Mouse (Mus musculus): ENCODE measurements around the gene Pah.

The Pah gene

GRCm38 (mm10) chr10:87521646-87522045 is at the start of gene Pah:
Pah (plus strand) TSS chr10:87521795.
- DNase-seq (ENCODE audit: low read depth), result no peak

GRCm38 (mm10) chr10:87473475-87474131 is 48.0 kb upstream of the Pah start:
- no peak for DNase-seq (ENCODE audit: low read depth)

- no peak for DNase-seq (ENCODE audit: low read depth)
These were observed 46.6 kb upstream of the Pah start for GRCm38 (mm10) chr10:87474971-87475370.

GRCm38 (mm10) chr10:87477895-87478294 is 43.7 kb upstream of the Pah start:
- DNase-seq (ENCODE audit: low read depth), result no peak

GRCm38 (mm10) chr10:87484831-87485720 is 36.5 kb upstream of the Pah start:
- no peak for DNase-seq (ENCODE audit: low read depth)

GRCm38 (mm10) chr10:87485721-87486620 is 35.6 kb upstream of the Pah start:
- DNase-seq (ENCODE audit: low read depth), result no peak

GRCm38 (mm10) chr10:87488429-87489145 is 33.0 kb upstream of the Pah start:
- DNase-seq (ENCODE audit: low read depth), result no peak

DNA sequence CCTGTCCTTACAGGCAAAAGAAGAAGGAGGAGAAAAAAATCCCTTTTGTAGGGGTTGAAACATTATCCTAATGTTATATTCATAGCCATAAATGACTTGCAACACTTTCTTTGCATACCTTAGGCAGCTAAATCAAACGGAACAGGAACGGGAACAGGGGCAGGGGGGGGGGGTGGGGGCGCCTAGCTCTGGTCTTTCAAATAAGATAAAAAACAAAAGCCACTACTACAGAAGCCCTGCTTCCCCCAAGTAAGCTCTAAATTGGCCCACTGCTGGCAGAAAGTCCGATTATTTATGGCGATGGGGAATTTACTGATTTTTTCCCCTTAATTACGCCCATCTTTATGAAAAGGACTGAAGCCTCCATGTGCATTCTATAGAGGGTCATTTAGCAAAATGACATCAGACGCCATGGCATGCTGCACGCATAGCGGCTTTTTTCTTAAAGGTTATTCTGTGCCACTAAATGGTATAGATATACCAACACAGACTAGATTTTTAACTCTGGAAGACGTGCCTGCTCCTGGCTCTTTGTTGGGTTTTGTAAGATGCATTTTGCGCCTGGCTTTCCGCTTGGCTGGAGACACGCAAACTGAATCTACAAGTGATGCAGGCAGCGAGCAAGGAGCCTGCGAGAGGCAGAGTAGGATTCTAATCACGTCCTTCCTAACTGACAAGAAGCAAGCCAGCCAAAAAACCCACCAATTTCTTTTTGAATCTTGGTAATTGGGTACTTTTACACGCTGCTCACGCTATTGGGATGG is 32.2 kb upstream of the Pah start:
- no peak for DNase-seq (ENCODE audit: low read depth)

DNA sequence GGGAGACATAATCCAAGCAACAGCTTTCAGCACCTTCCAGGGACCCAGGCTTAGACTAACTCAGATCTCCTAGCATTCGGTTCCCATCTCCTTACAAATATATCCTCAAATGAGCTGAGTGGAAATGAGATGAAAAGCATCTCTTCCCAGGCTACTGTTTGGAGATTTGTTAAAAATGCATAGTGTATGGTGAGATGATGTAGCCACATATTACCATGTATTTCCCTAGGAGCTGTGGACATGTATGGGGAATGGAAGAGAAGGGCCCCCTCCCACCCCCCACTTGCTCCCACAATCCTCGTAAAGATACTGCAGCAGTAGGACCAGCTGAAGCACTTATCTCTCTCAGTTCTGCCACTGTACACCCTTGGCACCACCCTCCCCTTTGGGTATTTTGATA is 31.3 kb upstream of the Pah start:
- DNase-seq (ENCODE audit: low read depth), result no peak

DNA sequence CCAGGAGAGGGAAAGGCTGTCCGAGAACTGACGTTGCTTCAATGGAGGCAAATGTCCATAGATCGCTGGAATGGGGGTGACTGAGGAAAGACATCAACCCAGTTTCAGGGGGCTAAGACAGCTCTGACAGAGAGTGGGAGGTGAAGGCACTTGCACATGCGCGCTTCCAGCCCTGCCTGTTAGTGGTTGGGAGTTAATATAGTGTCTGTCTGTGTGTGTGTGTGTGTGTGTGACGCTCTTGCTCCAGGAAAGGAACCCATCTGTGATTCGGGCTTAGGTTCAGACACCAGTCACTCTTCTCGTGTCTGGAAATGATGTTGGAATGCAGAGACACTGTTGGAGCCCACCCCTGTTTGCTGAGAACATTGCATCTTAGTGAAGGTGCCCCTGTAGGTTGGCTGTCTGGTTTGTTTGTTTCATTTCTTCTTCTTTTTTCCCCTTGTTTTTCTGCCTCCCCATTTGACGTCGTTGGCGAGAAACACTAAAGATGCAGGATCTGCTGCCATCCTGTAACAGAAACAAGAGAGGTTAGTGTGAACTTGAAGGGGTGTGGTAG is 30.0 kb upstream of the Pah start:
- DNase-seq (ENCODE audit: low read depth), result no peak

- DNase-seq (ENCODE audit: low read depth), result no peak
These were observed 29.3 kb upstream of the Pah start for GRCm38 (mm10) chr10:87492332-87492660.

DNA sequence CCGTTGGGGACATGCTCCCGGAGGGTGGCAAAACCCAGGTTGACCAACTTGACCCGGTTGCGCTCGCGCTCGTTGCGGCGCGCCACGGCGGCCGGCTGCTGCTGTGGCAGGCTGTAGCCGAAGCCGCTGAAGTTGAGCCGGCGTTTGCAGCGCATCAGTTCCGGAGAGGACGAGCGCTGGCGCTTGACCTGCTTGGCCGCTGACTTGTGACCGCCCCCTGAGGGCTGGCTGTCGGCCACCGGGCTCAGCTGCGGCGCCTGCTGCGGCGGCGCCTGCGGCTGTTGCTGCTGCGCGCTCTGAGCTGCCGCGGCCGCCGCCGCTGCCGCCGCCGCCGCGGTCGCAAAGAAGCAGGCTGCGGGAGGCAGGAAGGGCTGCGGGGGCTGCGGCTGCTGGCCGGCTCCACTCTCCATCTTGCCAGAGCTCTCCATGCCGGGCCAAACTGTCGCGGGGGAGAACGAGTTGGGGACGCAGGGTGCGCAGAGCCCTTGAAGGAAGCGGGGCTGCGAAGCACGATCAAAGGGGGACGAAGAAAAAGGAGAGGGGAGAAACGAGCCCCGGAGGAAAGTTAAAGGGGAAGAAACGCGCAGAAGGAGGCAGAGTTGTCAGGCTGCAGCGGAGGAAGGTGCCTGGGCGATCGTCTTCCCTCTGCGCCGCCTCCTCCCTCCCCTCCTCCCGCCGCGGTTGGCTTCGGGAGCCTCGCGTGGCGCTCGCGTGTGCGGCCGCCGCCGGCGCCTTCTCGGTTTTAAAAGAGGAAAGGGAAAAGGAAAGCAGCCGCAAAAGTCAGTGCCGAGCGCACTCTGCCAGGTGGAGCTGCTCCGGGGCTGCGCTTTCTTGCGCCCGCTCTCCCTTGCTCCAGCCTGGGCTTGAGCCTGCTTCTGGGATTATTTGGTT is 28.7 kb upstream of the Pah start:
- DNase-seq (ENCODE audit: low read depth), result no peak

GRCm38 (mm10) chr10:87493576-87493975 is 28.0 kb upstream of the Pah start, which contains the start of gene Ascl1:
Ascl1 (minus strand) TSS chr10:87493660.
- DNase-seq (ENCODE audit: low read depth), result no peak

DNA sequence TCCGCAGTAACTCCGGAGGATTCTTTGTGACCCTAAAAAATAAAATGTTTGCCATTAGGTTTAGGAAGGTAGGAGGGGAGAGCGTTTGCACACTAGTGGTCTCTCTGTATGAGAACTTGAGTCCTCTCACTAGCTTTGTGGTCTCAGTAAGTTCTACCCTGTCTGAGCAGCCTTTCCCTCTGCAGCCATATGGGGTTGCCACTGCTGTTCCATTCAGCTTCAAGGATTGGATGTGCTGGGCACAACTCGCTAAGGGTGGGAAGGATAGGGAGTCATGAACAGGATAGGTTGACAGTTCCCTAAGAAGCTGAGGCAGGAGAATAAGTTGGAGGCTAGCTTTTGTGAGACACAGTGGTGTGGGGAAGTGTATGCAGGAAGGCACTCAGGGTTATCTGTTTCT is 27.4 kb upstream of the Pah start:
- DNase-seq (ENCODE audit: low read depth), result no peak

- DNase-seq (ENCODE audit: low read depth), result no peak
These were observed 27.0 kb upstream of the Pah start for GRCm38 (mm10) chr10:87494596-87494995.

DNA sequence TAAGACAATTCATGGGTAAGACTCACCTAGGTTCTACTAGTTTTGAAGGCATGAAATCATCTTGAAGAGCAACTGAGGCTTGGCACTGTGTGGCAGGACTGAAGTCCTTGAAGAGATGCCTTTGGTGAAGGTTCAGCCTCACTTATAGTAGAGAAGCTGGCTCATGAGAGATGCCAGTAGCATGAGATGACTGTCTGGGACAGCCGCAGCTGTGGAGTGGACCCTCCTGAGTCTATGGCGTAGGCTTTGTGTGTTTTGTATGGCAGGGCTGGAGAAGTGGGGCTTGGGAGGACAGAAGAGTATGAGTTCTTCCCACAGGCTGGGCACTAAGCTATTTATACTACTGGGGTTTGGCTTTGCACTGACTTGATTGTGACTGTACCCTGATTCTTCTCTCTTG is 24.5 kb upstream of the Pah start:
- DNase-seq (ENCODE audit: low read depth), result no peak

GRCm38 (mm10) chr10:87500926-87501658 is 20.5 kb upstream of the Pah start:
- no peak for DNase-seq (ENCODE audit: low read depth)

GRCm38 (mm10) chr10:87501659-87502042 is 19.9 kb upstream of the Pah start:
- no peak for DNase-seq (ENCODE audit: low read depth)

GRCm38 (mm10) chr10:87502283-87502682 is 19.3 kb upstream of the Pah start:
- no peak for DNase-seq (ENCODE audit: low read depth)
